ENCODE assay signal across 10 mouse cellular contexts in genomic region chr3:58206776-58207398, GRCm38 (mm10).
DNase-seq lines count a peak whose midpoint lies in the region; ATAC-seq and TF ChIP-seq lines count a peak whose summit lies in the region.
"Had no signal": no experiment of that assay in that cellular context is flagged by ENCODE, and none has a peak within 500 bp of the region (broad histone marks: within the 10 kb centered on the region; RNA-seq: fewer than 3 reads in every experiment).

No protein-coding gene starts in this region.

- H3K4me3 ChIP-seq in forebrain, postnatal 0 days (ENCODE audit: low read depth, low read length), result no peak overlapping the region
- H3K4me3 ChIP-seq: liver, embryonic 13.5 days had no signal

- no peaks in the 10 kb centered on the region for H3K4me1 ChIP-seq in forebrain, postnatal 0 days (ENCODE audit: insufficient read depth)
- H3K4me1 ChIP-seq: liver, embryonic 13.5 days had no signal

- H3K36me3 ChIP-seq in forebrain, postnatal 0 days (ENCODE audit: insufficient read depth), result no peaks in the 10 kb centered on the region
- H3K36me3 ChIP-seq: liver, embryonic 13.5 days had no signal

- no peak for ATAC-seq in forebrain, postnatal 0 days

- no peaks in the 10 kb centered on the region for H3K9me3 ChIP-seq in forebrain, postnatal 0 days (ENCODE audit: low read length)
- H3K9me3 ChIP-seq: liver, embryonic 13.5 days had no signal

- WGBS in forebrain, postnatal 0 days, result 59% methylated on average over 5 of the region's 5 CpGs

- no peak overlapping the region for H3K4me2 ChIP-seq in forebrain, postnatal 0 days (ENCODE audit: low read depth)
- H3K4me2 ChIP-seq: liver, embryonic 13.5 days had no signal

- DNase-seq in gastrocnemius, postnatal 25 days, result peak; percentile 6
- no peak for DNase-seq in gastrocnemius, postnatal 4 days (ENCODE audit: low spot score in 2 of 2)
- peak; percentile 13 for DNase-seq in lung, postnatal 10 days
- no peak for DNase-seq in lung, postnatal 25 days (ENCODE audit: low spot score)
- peak; percentile 27 for DNase-seq in brain, embryonic 14.5 days (ENCODE audit: low read depth)
- DNase-seq in kidney, postnatal 10 days, result peak; percentile 14
- DNase-seq in forebrain, postnatal 0 days, result no peak
- DNase-seq in layer of hippocampus, postnatal 25 days (ENCODE audit: extremely low spot score in 1 of 2, low spot score in 1 of 2), result no peak
- DNase-seq: cerebellum, adult 11 months; liver, embryonic 13.5 days had no signal

- no peak for TF ChIP-seq POLR2A in brain, embryonic 14.5 days (IDR thresholded peaks at IDR 0.05; ENCODE audit: borderline replicate concordance, extremely low read depth, insufficient read depth, insufficient read length, poor library complexity, severe bottlenecking)

- no peak for TF ChIP-seq CTCF in brain, embryonic 14.5 days (IDR thresholded peaks at IDR 0.05; ENCODE audit: borderline replicate concordance, extremely low read depth, insufficient read depth, insufficient read length)
- TF ChIP-seq CTCF in forebrain, postnatal 0 days (IDR thresholded peaks at IDR 0.05; ENCODE audit: low read depth), result no peak

- no peaks in the 10 kb centered on the region for H3K27me3 ChIP-seq in forebrain, postnatal 0 days (ENCODE audit: insufficient read depth, low read length)
- H3K27me3 ChIP-seq: liver, embryonic 13.5 days had no signal

- no peak overlapping the region for H3K27ac ChIP-seq in forebrain, postnatal 0 days (ENCODE audit: low read depth, low read length)
- H3K27ac ChIP-seq: liver, embryonic 13.5 days had no signal

- no peak overlapping the region for H3K9ac ChIP-seq in forebrain, postnatal 0 days
- H3K9ac ChIP-seq: liver, embryonic 13.5 days had no signal

Comparison
In these comparisons a context has a peak if more than half of its experiments do, and no peak if none do; other contexts are left out.
1. DNase-seq: peak in gastrocnemius, postnatal 25 days (single experiment), lung, postnatal 10 days (single experiment), brain, embryonic 14.5 days (single experiment) and kidney, postnatal 10 days (single experiment); none in gastrocnemius, postnatal 4 days (0 of 2), lung, postnatal 25 days (single experiment), forebrain, postnatal 0 days (single experiment) and layer of hippocampus, postnatal 25 days (0 of 2).